Mouse (Mus musculus) hindbrain, embryonic 12.5 days (tissue): ENCODE data around the gene H2-Ob. TPM values are rescaled to one million over a fixed set of nuclear protein-coding genes. Genes with fewer than 3 reads are reported as not detected.
A peak's percentile ranks its signal among the peaks of the same experiment; 100 is the strongest.

Experiments
- ATAC-seq: fragments of 200-750 bp; cut with Nextera tagmentation; 2 replicates; pipeline ENCODE4 v1.8.0; 2017; ENCODE audit warnings: moderate TSS enrichment; ENCODE audit not compliant: low FRiP score
- H3K27ac ChIP-seq: fragments of 300-500 bp; sonication (generic); 2 replicates; pipeline ENCODE4 v1.5.1; 2016; ENCODE audit warnings: mild to moderate bottlenecking
- H3K27me3 ChIP-seq: fragments of 300-500 bp; sonication (generic); 2 replicates; pipeline ENCODE4 v1.6.1; 2016; ENCODE audit warnings: mild to moderate bottlenecking
- H3K36me3 ChIP-seq: fragments of 300-500 bp; sonication (generic); 2 replicates; pipeline ENCODE4 v1.6.1; 2016; ENCODE audit warnings: mild to moderate bottlenecking
- H3K4me1 ChIP-seq: fragments of 300-500 bp; sonication (generic); 2 replicates; pipeline ENCODE4 v1.6.1; 2016
- H3K4me2 ChIP-seq: fragments of 300-500 bp; sonication (generic); replicated peaks from 2 replicates; pipeline ENCODE4 v1.6.1; 2016; ENCODE audit warnings: mild to moderate bottlenecking
- H3K4me3 ChIP-seq: fragments of 300-500 bp; sonication (generic); 2 replicates; pipeline ENCODE4 v1.5.1; 2016; ENCODE audit warnings: mild to moderate bottlenecking
- H3K9ac ChIP-seq: fragments of 300-500 bp; sonication (generic); 2 replicates; pipeline ENCODE4 v1.6.1; 2016; ENCODE audit warnings: mild to moderate bottlenecking, moderate library complexity
- H3K9me3 ChIP-seq: fragments of 300-500 bp; sonication (generic); replicated peaks from 2 replicates; pipeline ENCODE4 v1.6.1; 2016; ENCODE audit warnings: mild to moderate bottlenecking
- WGBS: fragments of 180-500 bp; shearing (Covaris S2); methylation state at CpG from one replicate; pipeline ENCODE4 v1.1.7; 2016; 5-methylcytosine and 5-hydroxymethylcytosine counted together
- polyA plus RNA-seq: library from polyadenylated mRNA; unstranded; fragments of >200 nt; fragmentation: Nextera tagmentation; extraction: Ambion mirVana; gene quantifications from 2 replicates; pipeline ENCODE4 v1.2.1, GENCODE M21; 2016

H2-Ob gene
- polyA plus RNA-seq, 1 experiment from 2014 or later = not detected

GRCm38 (mm10) chr17:34270940-34271339 is 32.2 kb downstream of the H2-Ob start:
- H3K4me2 ChIP-seq = no peak overlapping the region
- no peaks in the 10 kb centered on the region; the same call in 1 of the 2 replicates for H3K27me3 ChIP-seq
- H3K9ac ChIP-seq = no peak overlapping the region
- no peak for ATAC-seq
- H3K4me1 ChIP-seq = no peaks in the 10 kb centered on the region
- 78% methylated on average over 2 of the region's 2 CpGs for WGBS
- H3K36me3 ChIP-seq = no peaks in the 10 kb centered on the region
- H3K27ac ChIP-seq = no peak overlapping the region
- H3K4me3 ChIP-seq = no peak overlapping the region
- H3K9me3 ChIP-seq = no peaks in the 10 kb centered on the region

GRCm38 (mm10) chr17:34272102-34272501 is 33.4 kb downstream of the H2-Ob start:
- Histone ChIP-seq H3K27ac (no peak overlapping the region), H3K9me3 (no peaks in the 10 kb centered on the region), H3K36me3 (no peaks in the 10 kb centered on the region), H3K4me3 (no peak overlapping the region), H3K9ac (no peak overlapping the region), H3K4me2 (no peak overlapping the region), H3K27me3 (no peaks in the 10 kb centered on the region; the same call in 1 of the 2 replicates), H3K4me1 (no peaks in the 10 kb centered on the region)
- 88% methylated on average over 1 of the region's 1 CpGs for WGBS
- no peak for ATAC-seq

DNA sequence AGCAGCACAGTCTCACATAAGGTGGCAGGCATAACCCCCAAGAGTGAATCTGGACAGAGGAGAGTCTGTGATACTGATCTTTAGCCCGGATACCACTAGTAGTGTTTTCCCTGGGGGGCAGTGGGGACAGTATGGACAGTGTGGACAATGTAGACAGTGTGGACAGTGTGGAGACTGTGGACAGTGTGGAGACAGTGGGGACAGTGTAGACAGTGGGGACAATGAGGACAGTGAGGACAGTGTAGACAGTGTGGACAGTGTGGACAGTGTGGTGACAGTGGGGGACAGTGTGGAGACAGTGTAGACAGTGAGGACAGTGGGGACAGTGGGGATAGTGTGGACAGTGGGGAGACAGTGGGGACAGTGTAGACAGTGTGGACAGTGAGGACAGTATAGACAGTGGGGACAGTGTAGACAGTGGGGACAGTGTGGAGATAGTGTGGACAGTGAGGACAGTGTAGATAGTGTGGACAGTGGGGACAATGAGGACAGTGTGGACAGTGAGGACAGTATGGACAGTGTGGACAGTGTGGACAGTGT is 41.9 kb downstream of the H2-Ob start:
- no peak for ATAC-seq
- Histone ChIP-seq H3K4me1 (no peaks in the 10 kb centered on the region), H3K4me2 (no peak overlapping the region), H3K36me3 (no peaks in the 10 kb centered on the region), H3K27ac (no peak overlapping the region), H3K27me3 (0 out of 2 replicates have a peak, but pooled peaks cover 3% of the 10 kb centered on the region), H3K4me3 (no peak overlapping the region), H3K9me3 (no peaks in the 10 kb centered on the region), H3K9ac (no peak overlapping the region)
- 73% methylated on average over 1 of the region's 1 CpGs for WGBS

DNA sequence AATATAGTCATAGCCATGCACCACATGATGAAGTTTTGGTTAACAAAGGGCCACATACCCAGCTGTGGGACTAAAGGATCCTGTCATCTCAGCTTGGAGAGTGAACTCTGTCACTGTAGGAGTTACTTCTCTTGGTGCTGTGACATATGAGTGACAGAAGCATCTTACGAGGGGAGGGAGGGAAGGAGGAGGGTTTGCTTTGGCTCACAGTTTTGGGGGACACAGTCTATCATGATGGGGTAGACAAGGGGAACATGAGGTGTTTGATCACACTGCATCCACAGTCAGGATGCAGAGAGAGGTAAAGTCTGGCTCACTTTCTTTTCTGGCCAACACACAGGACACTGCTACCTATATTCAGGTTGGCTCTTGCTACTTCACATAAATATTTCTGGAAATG is 43.1 kb downstream of the H2-Ob start:
- WGBS = 73% methylated on average over 1 of the region's 1 CpGs
- ATAC-seq = no peak
- no peak overlapping the region for H3K4me2 ChIP-seq

GRCm38 (mm10) chr17:34285371-34285770 is 46.7 kb downstream of the H2-Ob start:
- Histone ChIP-seq H3K36me3 (no peaks in the 10 kb centered on the region), H3K4me3 (no peak overlapping the region), H3K9ac (no peak overlapping the region), H3K9me3 (no peaks in the 10 kb centered on the region), H3K27me3 (peaks cover 3% of the 10 kb centered on the region; the same call in 1 of the 2 replicates), H3K4me2 (no peak overlapping the region), H3K27ac (no peak overlapping the region), H3K4me1 (no peaks in the 10 kb centered on the region)
- WGBS = 79% methylated on average over 4 of the region's 4 CpGs
- ATAC-seq = no peak

More for the DNA sequence above, 43.1 kb downstream of the H2-Ob start:
- H3K9ac ChIP-seq = no peak overlapping the region
- H3K36me3 ChIP-seq = no peaks in the 10 kb centered on the region
- H3K4me1 ChIP-seq = no peaks in the 10 kb centered on the region
- H3K9me3 ChIP-seq = no peaks in the 10 kb centered on the region
- H3K27me3 ChIP-seq = 0 out of 2 replicates have a peak, but pooled peaks cover 3% of the 10 kb centered on the region
- H3K27ac ChIP-seq = no peak overlapping the region
- H3K4me3 ChIP-seq = no peak overlapping the region

- Histone ChIP-seq H3K27ac (no peak overlapping the region), H3K9ac (no peak overlapping the region), H3K9me3 (no peaks in the 10 kb centered on the region), H3K27me3 (peaks cover 3% of the 10 kb centered on the region; the same call in 1 of the 2 replicates), H3K4me3 (no peak overlapping the region), H3K36me3 (no peaks in the 10 kb centered on the region), H3K4me2 (no peak overlapping the region), H3K4me1 (no peaks in the 10 kb centered on the region)
- ATAC-seq = no peak
- WGBS = 42% methylated on average over 4 of the region's 4 CpGs
Measured at GRCm38 (mm10) chr17:34285848-34286247, 47.1 kb downstream of the H2-Ob start.

DNA sequence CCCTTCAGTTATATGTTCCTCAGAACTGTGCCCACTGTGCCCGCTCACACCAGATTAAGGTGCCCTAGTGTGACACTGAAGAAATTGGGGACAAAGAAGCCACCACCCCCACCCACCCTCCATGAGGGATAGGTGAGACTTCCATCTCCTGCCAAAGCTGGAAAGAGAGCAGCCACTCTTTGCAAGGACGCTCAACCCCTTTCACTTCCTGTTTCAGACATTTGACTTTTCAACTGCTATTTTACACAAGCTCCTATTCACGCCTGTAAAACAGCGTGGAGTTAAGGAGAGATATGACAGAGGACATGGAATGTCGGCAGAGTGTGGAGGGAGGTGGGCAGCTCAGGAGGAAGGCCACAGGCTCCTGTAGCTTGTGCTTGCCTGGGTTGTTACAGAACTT is 47.8 kb downstream of the H2-Ob start:
- H3K4me3 ChIP-seq = no peak overlapping the region
- WGBS = 88% methylated on average over 5 of the region's 5 CpGs
- no peak for ATAC-seq
- no peak overlapping the region for H3K4me2 ChIP-seq
- H3K4me1 ChIP-seq = 0 out of 2 replicates have a peak, but pooled peaks cover 2% of the 10 kb centered on the region
- peaks cover 3% of the 10 kb centered on the region; the same call in 1 of the 2 replicates for H3K27me3 ChIP-seq
- no peaks in the 10 kb centered on the region for H3K36me3 ChIP-seq
- H3K27ac ChIP-seq = no peak overlapping the region
- H3K9ac ChIP-seq = no peak overlapping the region
- H3K9me3 ChIP-seq = no peaks in the 10 kb centered on the region

DNA sequence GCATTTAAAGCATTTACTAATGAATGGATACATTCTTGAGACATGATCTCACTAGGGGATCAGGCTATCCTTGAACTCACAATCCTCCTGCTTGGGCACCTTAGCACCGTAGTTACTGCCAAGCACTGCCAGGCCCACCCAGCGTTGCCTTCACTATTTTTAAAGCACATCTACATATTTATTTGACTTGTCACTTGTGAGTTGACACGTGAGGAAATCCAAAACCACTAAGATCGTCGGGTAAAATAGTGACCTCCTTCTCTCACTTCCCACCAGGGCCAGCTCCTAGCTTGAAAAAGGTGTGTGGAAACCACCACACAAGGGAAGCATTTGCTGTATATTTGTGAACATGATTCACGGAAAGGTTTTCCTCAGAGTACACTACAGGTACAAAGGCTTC is 48.3 kb downstream of the H2-Ob start:
- no peak overlapping the region for H3K4me2 ChIP-seq
- H3K9me3 ChIP-seq = no peaks in the 10 kb centered on the region
- 73% methylated on average over 6 of the region's 6 CpGs for WGBS
- H3K4me3 ChIP-seq = no peak overlapping the region
- H3K9ac ChIP-seq = no peak overlapping the region
- H3K4me1 ChIP-seq = 0 out of 2 replicates have a peak, but pooled peaks cover 2% of the 10 kb centered on the region
- ATAC-seq = no peak
- H3K27ac ChIP-seq = no peak overlapping the region
- H3K27me3 ChIP-seq = peaks cover 3% of the 10 kb centered on the region; the same call in 1 of the 2 replicates
- H3K36me3 ChIP-seq = no peaks in the 10 kb centered on the region

- no peak within 1 kb of the TSS for H3K27ac ChIP-seq
- 16% methylated on average over 8 of the region's 8 CpGs for WGBS
- 0 out of 2 replicates have a peak, but pooled peaks cover 2% of the 10 kb centered on the region for H3K4me1 ChIP-seq
- no peak within 1 kb of the TSS for H3K4me3 ChIP-seq
- H3K27me3 ChIP-seq = peaks cover 3% of the 10 kb centered on the region; the same call in 1 of the 2 replicates
- no peak within 1 kb of the TSS for H3K9ac ChIP-seq
- no peak within 1 kb of the TSS for H3K4me2 ChIP-seq
- ATAC-seq = no peak
- H3K9me3 ChIP-seq = no peaks in the 10 kb centered on the region
- H3K36me3 ChIP-seq = no peaks in the 10 kb centered on the region
Measured at GRCm38 (mm10) chr17:34287648-34288047, 48.9 kb downstream of the H2-Ob start, which contains the start of gene H2-Aa. Gene H2-Aa, minus strand, starts transcription at chr17:34287823.

DNA sequence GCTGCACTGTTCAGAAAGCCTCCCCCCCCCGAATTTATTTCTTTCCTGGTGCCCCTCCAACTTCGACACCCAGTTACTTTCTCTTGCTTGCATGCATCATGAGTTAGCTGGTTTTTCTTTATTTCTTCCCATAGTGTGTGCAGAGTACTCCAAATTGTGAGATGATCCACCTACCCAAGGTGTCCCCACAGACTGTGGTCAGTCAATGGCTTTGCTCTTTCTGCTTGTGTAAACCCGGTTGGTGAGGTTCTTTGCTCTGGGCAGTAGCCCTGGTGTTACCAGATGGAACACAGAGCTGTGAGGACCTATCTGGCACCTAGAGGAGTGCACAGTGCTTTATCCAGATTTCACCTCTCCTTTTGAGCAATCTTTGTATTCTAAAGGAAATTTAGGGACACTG is 49.4 kb downstream of the H2-Ob start:
- Histone ChIP-seq H3K27ac (no peak overlapping the region), H3K4me3 (no peak overlapping the region), H3K9ac (no peak overlapping the region), H3K4me2 (no peak overlapping the region), H3K27me3 (peaks cover 3% of the 10 kb centered on the region; the same call in 1 of the 2 replicates), H3K36me3 (no peaks in the 10 kb centered on the region), H3K9me3 (no peaks in the 10 kb centered on the region), H3K4me1 (0 out of 2 replicates have a peak, but pooled peaks cover 2% of the 10 kb centered on the region)
- no peak for ATAC-seq
- WGBS = 69% methylated on average over 3 of the region's 3 CpGs

GRCm38 (mm10) chr17:34291609-34292008 is 52.9 kb downstream of the H2-Ob start:
- no peak overlapping the region for H3K4me3 ChIP-seq
- peaks cover 2% of the 10 kb centered on the region; the same call in 1 of the 2 replicates for H3K27me3 ChIP-seq
- no peak overlapping the region for H3K9ac ChIP-seq
- no peak overlapping the region for H3K27ac ChIP-seq
- no peak overlapping the region for H3K4me2 ChIP-seq
- 0 out of 2 replicates have a peak, but pooled peaks cover 2% of the 10 kb centered on the region for H3K4me1 ChIP-seq
- 15% methylated on average over 8 of the region's 8 CpGs for WGBS
- no peaks in the 10 kb centered on the region for H3K9me3 ChIP-seq
- peak; percentile 85 for ATAC-seq
- H3K36me3 ChIP-seq = no peaks in the 10 kb centered on the region

GRCm38 (mm10) chr17:34292570-34292969 is 53.9 kb downstream of the H2-Ob start:
- no peak overlapping the region for H3K27ac ChIP-seq
- WGBS = 82% methylated on average over 3 of the region's 4 CpGs
- H3K27me3 ChIP-seq = peaks cover 3% of the 10 kb centered on the region; the same call in 1 of the 2 replicates
- H3K9me3 ChIP-seq = no peaks in the 10 kb centered on the region
- 0 out of 2 replicates have a peak, but pooled peaks cover 2% of the 10 kb centered on the region for H3K4me1 ChIP-seq
- H3K9ac ChIP-seq = no peak overlapping the region
- H3K36me3 ChIP-seq = no peaks in the 10 kb centered on the region
- no peak overlapping the region for H3K4me3 ChIP-seq
- H3K4me2 ChIP-seq = no peak overlapping the region
- ATAC-seq = no peak

- no peak for ATAC-seq
- H3K4me1 ChIP-seq = 0 out of 2 replicates have a peak, but pooled peaks cover 2% of the 10 kb centered on the region
- no peak overlapping the region for H3K9ac ChIP-seq
- no peaks in the 10 kb centered on the region for H3K9me3 ChIP-seq
- H3K27ac ChIP-seq = no peak overlapping the region
- H3K36me3 ChIP-seq = no peaks in the 10 kb centered on the region
- 47% methylated on average over 2 of the region's 2 CpGs for WGBS
- H3K4me2 ChIP-seq = no peak overlapping the region
- peaks cover 3% of the 10 kb centered on the region; the same call in 1 of the 2 replicates for H3K27me3 ChIP-seq
- H3K4me3 ChIP-seq = no peak overlapping the region
Measured at GRCm38 (mm10) chr17:34293533-34293932, 54.8 kb downstream of the H2-Ob start.
